Mouse (Mus musculus): ENCODE data around the gene Cbfa2t3. TPM values are rescaled to one million over a fixed set of nuclear protein-coding genes. Genes with fewer than 3 reads are reported as not detected.
"Not testable (repeated sequence)": the region's sequence is repeated elsewhere in the genome, so short reads cannot be mapped to it uniquely, and the experiment has no call there.

Cbfa2t3 gene
- polyA plus RNA-seq, 1 experiment from 2014 or later = 10.4 TPM

- Histone ChIP-seq H3K9ac (ENCODE audit: low read length) (no peak overlapping the region), H3K4me1 (ENCODE audit: control insufficient read depth, insufficient read depth, low read length) (peaks cover 9% of the 10 kb centered on the region), H3K27ac (ENCODE audit: low read depth, low read length) (no peak overlapping the region), H3K27me3 (replicated peaks; ENCODE audit: control insufficient read depth, insufficient read depth, low read length) (no peaks in the 10 kb centered on the region), H3K4me3 (ENCODE audit: low read depth, low read length) (no peak overlapping the region), H3K4me2 (ENCODE audit: low read length) (no peak overlapping the region), H3K36me3 (ENCODE audit: control insufficient read depth, insufficient read depth, low read length) (peaks cover 58% of the 10 kb centered on the region), H3K9me3 (replicated peaks; ENCODE audit: control insufficient read depth, low read length) (no peaks in the 10 kb centered on the region)
- no peak for ATAC-seq
- WGBS = 76% methylated on average over 16 of the region's 16 CpGs
- DNase-seq (ENCODE audit: low spot score) = no peak
These were observed 60.3 kb downstream of the Cbfa2t3 start for GRCm38 (mm10) chr8:122638601-122639000.

- H3K36me3 ChIP-seq (ENCODE audit: control insufficient read depth, insufficient read depth, low read length) = peaks cover 58% of the 10 kb centered on the region
- 87% methylated on average over 9 of the region's 9 CpGs for WGBS
- no peak overlapping the region for H3K27ac ChIP-seq (ENCODE audit: low read depth, low read length)
- H3K9ac ChIP-seq (ENCODE audit: low read length) = no peak overlapping the region
- no peaks in the 10 kb centered on the region for H3K9me3 ChIP-seq (replicated peaks; ENCODE audit: control insufficient read depth, low read length)
- no peak overlapping the region for H3K4me2 ChIP-seq (ENCODE audit: low read length)
- H3K27me3 ChIP-seq (replicated peaks; ENCODE audit: control insufficient read depth, insufficient read depth, low read length) = no peaks in the 10 kb centered on the region
- ATAC-seq = no peak
- no peak for DNase-seq (ENCODE audit: low spot score)
- H3K4me3 ChIP-seq (ENCODE audit: low read depth, low read length) = no peak overlapping the region
- H3K4me1 ChIP-seq (ENCODE audit: control insufficient read depth, insufficient read depth, low read length) = peaks cover 9% of the 10 kb centered on the region
These were observed 61.7 kb downstream of the Cbfa2t3 start for GRCm38 (mm10) chr8:122637230-122637629.

- H3K4me3 ChIP-seq (ENCODE audit: low read depth, low read length) = no peak overlapping the region
- no peaks in the 10 kb centered on the region for H3K27me3 ChIP-seq (replicated peaks; ENCODE audit: control insufficient read depth, insufficient read depth, low read length)
- ATAC-seq = no peak
- peaks cover 56% of the 10 kb centered on the region for H3K36me3 ChIP-seq (ENCODE audit: control insufficient read depth, insufficient read depth, low read length)
- no peak overlapping the region for H3K27ac ChIP-seq (ENCODE audit: low read depth, low read length)
- no peak overlapping the region for H3K4me2 ChIP-seq (ENCODE audit: low read length)
- H3K9me3 ChIP-seq (replicated peaks; ENCODE audit: control insufficient read depth, low read length) = no peaks in the 10 kb centered on the region
- DNase-seq (ENCODE audit: low spot score) = no peak
- WGBS = 62% methylated on average over 9 of the region's 9 CpGs
- peaks cover 9% of the 10 kb centered on the region for H3K4me1 ChIP-seq (ENCODE audit: control insufficient read depth, insufficient read depth, low read length)
- H3K9ac ChIP-seq (ENCODE audit: low read length) = no peak overlapping the region
These were observed 62.1 kb downstream of the Cbfa2t3 start for GRCm38 (mm10) chr8:122636803-122637175.

GRCm38 (mm10) chr8:122635878-122636802 is 62.8 kb downstream of the Cbfa2t3 start:
- no peak overlapping the region for H3K4me3 ChIP-seq (ENCODE audit: low read depth, low read length)
- H3K4me2 ChIP-seq (ENCODE audit: low read length) = no peak overlapping the region
- WGBS = 80% methylated on average over 14 of the region's 14 CpGs
- ATAC-seq (no peak), DNase-seq (ENCODE audit: low spot score) (no peak)
- no peaks in the 10 kb centered on the region for H3K9me3 ChIP-seq (replicated peaks; ENCODE audit: control insufficient read depth, low read length)
- no peak overlapping the region for H3K9ac ChIP-seq (ENCODE audit: low read length)
- H3K4me1 ChIP-seq (ENCODE audit: control insufficient read depth, insufficient read depth, low read length) = peaks cover 9% of the 10 kb centered on the region
- no peaks in the 10 kb centered on the region for H3K27me3 ChIP-seq (replicated peaks; ENCODE audit: control insufficient read depth, insufficient read depth, low read length)
- H3K27ac ChIP-seq (ENCODE audit: low read depth, low read length) = no peak overlapping the region
- H3K36me3 ChIP-seq (ENCODE audit: control insufficient read depth, insufficient read depth, low read length) = peaks cover 56% of the 10 kb centered on the region

GRCm38 (mm10) chr8:122633205-122633604 is 65.7 kb downstream of the Cbfa2t3 start:
- Histone ChIP-seq H3K36me3 (ENCODE audit: control insufficient read depth, insufficient read depth, low read length) (peaks cover 60% of the 10 kb centered on the region), H3K9ac (ENCODE audit: low read length) (no peak overlapping the region), H3K4me1 (ENCODE audit: control insufficient read depth, insufficient read depth, low read length) (no peaks in the 10 kb centered on the region), H3K27me3 (replicated peaks; ENCODE audit: control insufficient read depth, insufficient read depth, low read length) (no peaks in the 10 kb centered on the region), H3K9me3 (replicated peaks; ENCODE audit: control insufficient read depth, low read length) (no peaks in the 10 kb centered on the region), H3K27ac (ENCODE audit: low read depth, low read length) (no peak overlapping the region), H3K4me2 (ENCODE audit: low read length) (no peak overlapping the region), H3K4me3 (ENCODE audit: low read depth, low read length) (no peak overlapping the region)
- DNase-seq (ENCODE audit: low spot score) (no peak), ATAC-seq (no peak)
- WGBS = 89% methylated on average over 14 of the region's 14 CpGs

GRCm38 (mm10) chr8:122632134-122632533 is 66.8 kb downstream of the Cbfa2t3 start:
- ATAC-seq; H3K9me3 ChIP-seq (replicated peaks; ENCODE audit: control insufficient read depth, low read length); H3K4me1 ChIP-seq (ENCODE audit: control insufficient read depth, insufficient read depth, low read length); H3K27me3 ChIP-seq (replicated peaks; ENCODE audit: control insufficient read depth, insufficient read depth, low read length); H3K4me2 ChIP-seq (ENCODE audit: low read length); H3K27ac ChIP-seq (ENCODE audit: low read depth, low read length); H3K9ac ChIP-seq (ENCODE audit: low read length); H3K4me3 ChIP-seq (ENCODE audit: low read depth, low read length); DNase-seq (ENCODE audit: low spot score): not testable (repeated sequence)
- 76% methylated on average over 3 of the region's 3 CpGs for WGBS
- H3K36me3 ChIP-seq (ENCODE audit: control insufficient read depth, insufficient read depth, low read length) = peaks cover 55% of the 10 kb centered on the region

- Histone ChIP-seq H3K9me3 (replicated peaks; ENCODE audit: control insufficient read depth, low read length) (no peaks in the 10 kb centered on the region), H3K4me1 (ENCODE audit: control insufficient read depth, insufficient read depth, low read length) (no peaks in the 10 kb centered on the region), H3K4me2 (ENCODE audit: low read length) (0 out of 2 replicates have a peak overlapping the region, but pooled peaks have one; percentile 16), H3K27me3 (replicated peaks; ENCODE audit: control insufficient read depth, insufficient read depth, low read length) (no peaks in the 10 kb centered on the region), H3K4me3 (ENCODE audit: low read depth, low read length) (no peak overlapping the region), H3K27ac (ENCODE audit: low read depth, low read length) (no peak overlapping the region), H3K36me3 (ENCODE audit: control insufficient read depth, insufficient read depth, low read length) (peaks cover 50% of the 10 kb centered on the region), H3K9ac (ENCODE audit: low read length) (no peak overlapping the region; the same call in 1 of the 2 replicates)
- DNase-seq (ENCODE audit: low spot score) (no peak), ATAC-seq (no peak)
- WGBS = 59% methylated on average over 22 of the region's 22 CpGs
These were observed 68.2 kb downstream of the Cbfa2t3 start for GRCm38 (mm10) chr8:122630696-122631095.

GRCm38 (mm10) chr8:122629388-122629787 is 69.5 kb downstream of the Cbfa2t3 start:
- WGBS = 15% methylated on average over 10 of the region's 10 CpGs
- DNase-seq (ENCODE audit: low spot score) (no peak), ATAC-seq (no peak)
- no peak overlapping the region for H3K4me2 ChIP-seq (ENCODE audit: low read length)
- no peaks in the 10 kb centered on the region for H3K27me3 ChIP-seq (replicated peaks; ENCODE audit: control insufficient read depth, insufficient read depth, low read length)
- H3K36me3 ChIP-seq (ENCODE audit: control insufficient read depth, insufficient read depth, low read length) = peaks cover 37% of the 10 kb centered on the region
- no peak overlapping the region for H3K9ac ChIP-seq (ENCODE audit: low read length)
- no peaks in the 10 kb centered on the region for H3K4me1 ChIP-seq (ENCODE audit: control insufficient read depth, insufficient read depth, low read length)
- H3K27ac ChIP-seq (ENCODE audit: low read depth, low read length) = no peak overlapping the region
- H3K9me3 ChIP-seq (replicated peaks; ENCODE audit: control insufficient read depth, low read length) = no peaks in the 10 kb centered on the region
- no peak overlapping the region for H3K4me3 ChIP-seq (ENCODE audit: low read depth, low read length)

- Histone ChIP-seq H3K27ac (ENCODE audit: low read depth, low read length) (no peak overlapping the region), H3K4me3 (ENCODE audit: low read depth, low read length) (no peak overlapping the region), H3K36me3 (ENCODE audit: control insufficient read depth, insufficient read depth, low read length) (peaks cover 19% of the 10 kb centered on the region), H3K4me1 (ENCODE audit: control insufficient read depth, insufficient read depth, low read length) (no peaks in the 10 kb centered on the region), H3K27me3 (replicated peaks; ENCODE audit: control insufficient read depth, insufficient read depth, low read length) (no peaks in the 10 kb centered on the region), H3K9me3 (replicated peaks; ENCODE audit: control insufficient read depth, low read length) (no peaks in the 10 kb centered on the region), H3K9ac (ENCODE audit: low read length) (no peak overlapping the region), H3K4me2 (ENCODE audit: low read length) (no peak overlapping the region)
- ATAC-seq = no peak
- 80% methylated on average over 2 of the region's 2 CpGs for WGBS
- no peak for DNase-seq (ENCODE audit: low spot score)
These were observed 72.0 kb downstream of the Cbfa2t3 start for GRCm38 (mm10) chr8:122626896-122627295.

Data from forebrain, embryonic 14.5 days (tissue).